Mouse (Mus musculus): ENCODE measurements around the gene Enpp4.
A peak's percentile ranks its signal among the peaks of the same experiment; 100 is the strongest.

Gene Enpp4

DNA sequence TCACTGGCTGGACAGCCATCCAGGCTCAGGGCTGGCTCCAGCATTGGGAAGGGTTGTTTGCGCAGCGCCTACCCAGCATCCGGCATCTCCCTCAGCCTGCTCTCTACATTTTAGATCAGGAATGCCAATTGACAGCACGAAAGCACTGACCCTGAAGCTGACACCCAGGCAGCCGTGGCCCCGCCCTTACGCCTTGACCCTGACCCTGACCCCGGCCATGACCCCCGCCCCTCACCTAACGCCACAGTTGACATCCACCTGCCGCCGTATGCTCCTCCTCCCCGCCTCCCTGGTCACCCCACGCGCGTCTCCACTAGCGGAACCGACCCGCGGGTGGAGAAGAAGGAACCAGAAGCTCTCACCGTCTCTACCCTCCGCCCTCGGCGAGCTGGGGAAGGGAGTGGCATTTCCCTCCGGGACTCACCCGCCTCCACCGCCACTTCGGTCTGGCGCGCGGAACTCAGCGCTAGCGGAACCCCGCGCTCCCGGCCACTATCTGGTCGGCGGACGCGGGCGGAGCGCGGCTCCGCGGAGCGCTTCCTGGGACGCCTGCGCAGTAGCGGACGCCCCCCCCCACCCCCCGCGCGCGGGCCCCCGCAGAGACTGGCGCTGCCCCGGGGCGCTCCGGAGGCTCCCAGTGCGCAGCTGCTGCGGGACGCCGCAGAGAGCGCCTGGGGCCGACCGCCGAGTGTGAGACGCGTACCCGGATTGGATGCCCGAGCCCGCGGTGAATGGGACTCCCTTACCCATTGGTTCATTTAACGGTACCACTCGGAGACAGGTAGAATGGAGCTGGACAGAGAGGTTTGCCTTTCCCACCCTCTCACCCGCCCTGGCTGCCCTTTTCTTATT, at the start of gene Enpp4:
Gene Enpp4 (minus strand): TSS at position 523 of the 852 bp plus-strand sequence.
- DNase-seq = peak; percentile 92

DNA sequence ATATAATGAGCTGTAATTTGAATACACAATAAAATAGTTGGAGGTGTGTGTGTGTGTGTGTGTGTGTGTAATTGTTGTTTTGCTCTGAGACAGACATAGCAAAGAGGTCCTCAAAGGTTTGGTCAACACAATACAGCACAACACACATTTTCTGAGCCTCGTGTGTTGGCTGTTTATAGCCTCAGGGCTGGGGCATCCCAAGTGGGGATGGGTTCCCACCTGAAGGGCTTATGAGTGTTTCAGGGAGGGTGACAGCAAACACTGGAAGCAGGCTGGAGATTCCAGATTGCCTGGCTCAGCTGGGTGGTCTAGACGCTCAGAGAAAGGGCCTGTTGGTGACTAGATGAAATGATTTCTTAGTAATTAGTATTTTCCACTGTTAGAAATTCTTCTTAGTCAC, 49.6 kb upstream of the Enpp4 start:
- no peak for DNase-seq

DNA sequence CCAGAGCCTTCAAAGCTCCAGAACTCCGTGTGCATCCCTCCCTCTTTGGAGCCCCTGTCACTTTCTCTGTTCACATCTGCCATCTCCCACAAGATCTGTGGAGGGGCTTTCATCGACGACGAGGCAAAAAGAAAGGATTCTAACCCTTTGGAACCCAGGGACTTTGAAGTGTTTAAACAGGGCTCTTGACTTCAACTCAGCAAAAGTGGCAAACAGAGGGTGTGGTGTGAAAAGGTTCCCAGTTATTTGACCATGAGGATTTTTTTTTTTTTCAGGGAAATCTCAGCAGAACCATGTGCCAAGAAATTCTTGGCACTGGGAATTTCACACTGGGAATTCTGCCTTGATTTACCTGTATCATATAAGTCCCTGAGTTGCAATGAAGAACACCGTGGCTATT, 48.3 kb upstream of the Enpp4 start:
- no peak for DNase-seq

DNA sequence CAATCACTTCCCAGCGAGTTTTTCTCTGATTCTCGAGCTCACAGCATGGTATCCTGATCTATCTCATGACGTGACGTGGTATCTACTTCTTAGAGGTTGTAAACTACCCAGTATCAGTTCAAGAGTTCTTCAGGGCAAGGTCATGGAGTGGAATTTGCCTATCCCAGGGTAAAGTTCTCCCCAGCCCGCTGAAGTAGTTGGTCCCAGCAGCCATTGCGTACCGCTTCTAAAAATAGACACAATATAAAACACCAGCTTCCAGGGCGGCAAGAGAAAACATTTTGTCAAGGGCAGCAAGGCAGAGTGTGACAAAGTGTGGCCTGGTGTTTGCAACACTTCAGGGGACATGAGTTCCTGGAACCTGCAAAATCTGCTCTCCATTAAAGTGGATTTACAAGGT, 46.3 kb upstream of the Enpp4 start:
- DNase-seq = no peak

DNA sequence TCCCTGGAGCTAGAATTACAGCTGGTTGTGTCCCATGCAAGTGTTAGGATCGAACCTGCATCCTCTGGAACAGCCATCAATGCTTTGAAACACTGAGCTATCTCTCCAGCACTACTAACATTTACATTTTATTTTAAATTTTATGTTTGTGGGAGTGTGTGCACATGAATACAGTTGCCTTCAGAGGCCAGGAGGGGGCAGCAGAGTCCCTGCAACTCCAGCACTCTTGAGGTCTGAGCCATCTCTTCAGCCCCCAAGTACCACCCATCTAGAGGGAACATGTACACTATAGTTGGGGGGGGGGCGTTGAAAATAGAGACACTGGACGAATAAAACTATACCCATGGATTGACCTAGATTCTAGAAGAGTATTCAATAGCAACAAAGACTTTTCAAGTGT, 45.5 kb upstream of the Enpp4 start:
- DNase-seq = peak; percentile 59

DNA sequence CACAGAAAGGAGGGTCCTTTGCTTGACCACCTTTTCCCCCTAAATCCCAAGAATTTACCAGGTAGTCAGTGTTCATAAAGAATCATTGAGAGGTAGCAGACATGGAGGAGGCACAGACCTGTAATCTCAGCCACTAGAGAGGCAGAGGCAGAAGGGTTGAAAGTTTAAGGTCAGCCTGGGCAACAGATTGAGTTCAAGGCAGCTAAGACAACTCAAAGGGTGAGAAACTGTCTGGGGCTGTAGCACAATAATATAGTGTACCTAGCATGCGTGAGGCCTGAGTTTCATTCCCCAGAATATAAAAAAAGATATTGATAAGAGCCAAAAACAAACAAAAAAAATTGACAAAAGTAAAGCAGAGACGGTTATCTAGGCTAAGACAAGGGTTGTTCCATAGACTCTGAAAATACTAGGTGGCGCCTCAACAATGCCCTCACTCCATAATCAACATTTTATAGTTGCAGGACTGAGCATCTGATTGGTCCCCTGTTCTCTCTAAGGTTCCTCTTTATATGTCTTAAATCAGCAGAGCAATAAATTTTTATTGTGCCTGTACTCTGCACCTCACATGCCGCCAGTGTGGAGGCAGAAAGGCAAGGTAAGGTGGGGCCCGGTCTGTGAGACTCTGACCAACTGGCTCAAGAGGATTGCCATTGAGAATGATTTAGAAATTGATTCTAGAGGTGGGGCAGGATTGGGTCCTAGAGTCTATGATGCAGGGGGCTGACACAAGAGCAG, 42.7 kb upstream of the Enpp4 start:
- DNase-seq = no peak

DNA sequence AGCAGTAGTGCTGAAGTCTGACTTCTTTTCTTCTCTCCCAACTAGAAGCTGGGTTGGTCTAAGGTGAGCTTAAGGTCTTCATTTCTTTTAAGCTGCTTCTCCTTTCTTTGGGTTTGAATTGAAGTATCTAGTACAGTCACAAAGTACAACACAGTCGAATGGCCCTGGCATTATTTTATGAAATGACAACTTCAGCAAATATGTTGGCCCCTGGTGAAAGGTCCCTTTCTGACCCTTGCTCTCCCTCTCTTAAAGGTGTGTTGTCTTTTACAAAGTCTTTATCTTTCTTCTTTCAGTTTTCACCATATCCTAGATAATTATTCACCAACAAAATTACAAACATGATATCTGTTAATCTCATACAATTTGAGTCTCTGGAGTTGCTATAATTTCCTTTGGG, 40.2 kb upstream of the Enpp4 start:
- no peak for DNase-seq

DNA sequence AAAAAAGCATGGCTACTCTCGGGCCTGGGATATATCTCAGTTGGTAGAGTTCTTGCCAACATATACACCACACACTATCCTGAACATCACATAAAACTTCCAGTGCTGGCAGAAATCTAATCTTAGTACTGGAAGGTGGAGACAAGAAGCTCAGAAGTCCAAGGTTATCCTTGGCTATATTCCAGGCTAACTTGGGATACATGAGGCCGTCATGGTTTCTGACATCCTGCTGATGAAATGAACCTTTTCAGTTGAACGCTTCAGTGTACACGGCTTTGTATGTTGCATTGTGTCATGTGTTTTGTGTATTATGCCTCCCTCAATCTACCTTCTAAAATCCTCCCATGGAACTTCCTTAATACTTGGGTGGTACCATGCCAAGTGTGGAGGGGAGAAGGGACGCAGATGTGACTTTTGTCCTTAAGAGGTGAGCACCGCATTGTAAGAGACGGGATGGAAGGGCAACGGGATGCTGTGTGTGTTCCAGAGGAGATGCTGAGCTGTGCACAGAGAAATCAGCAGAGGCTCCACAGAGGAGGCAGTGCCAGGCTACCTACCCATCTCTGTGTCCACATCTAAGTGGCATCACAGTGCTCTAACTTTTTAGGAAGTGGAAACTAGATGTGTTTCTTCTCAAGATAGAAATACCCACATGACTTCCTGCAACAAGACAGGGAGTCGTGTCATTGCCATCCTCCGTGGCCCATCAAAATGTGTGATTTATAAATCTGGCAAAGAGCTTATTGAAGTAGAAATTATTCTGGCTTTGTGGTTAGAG, 31.4 kb upstream of the Enpp4 start:
- no peak for DNase-seq

DNA sequence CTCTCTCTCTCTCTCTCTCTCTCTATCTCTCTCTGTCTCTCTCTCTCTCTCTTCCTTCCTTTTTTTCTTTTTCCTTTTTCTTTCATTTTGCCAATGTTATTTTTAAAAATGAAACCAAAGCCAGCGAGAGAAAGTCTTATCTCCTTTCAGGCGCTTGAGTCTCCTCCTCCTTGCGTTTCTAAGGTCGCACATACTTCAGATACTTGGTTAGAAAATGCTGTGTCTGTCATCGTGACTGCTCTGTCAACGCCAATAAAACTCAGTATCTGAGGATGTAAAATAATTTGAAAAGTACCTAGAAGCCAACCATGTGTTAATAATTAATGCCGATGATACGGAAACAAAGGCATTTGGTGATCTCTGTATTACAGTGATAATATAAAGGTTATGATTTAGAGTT, 30.4 kb upstream of the Enpp4 start:
- no peak for DNase-seq

DNA sequence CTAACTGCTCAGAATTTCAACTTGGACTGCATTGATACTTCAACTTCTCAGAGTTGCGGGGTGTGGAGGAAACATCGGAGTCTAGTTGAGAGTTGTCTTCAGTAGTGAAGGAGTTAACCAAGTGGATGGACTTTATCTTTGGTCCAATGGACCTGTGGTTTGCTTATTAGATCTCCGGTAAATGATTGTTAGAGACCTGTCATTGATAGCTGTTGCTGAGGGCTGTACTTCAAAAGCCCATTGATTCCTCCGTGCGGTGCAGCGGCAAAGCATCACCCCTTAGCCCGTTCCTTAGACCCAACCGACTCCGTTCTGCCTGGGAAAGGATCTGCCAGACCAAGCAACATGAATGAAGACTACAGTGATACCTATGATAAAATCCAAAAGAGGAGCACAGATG, 28.9 kb upstream of the Enpp4 start:
- no peak for DNase-seq

DNA sequence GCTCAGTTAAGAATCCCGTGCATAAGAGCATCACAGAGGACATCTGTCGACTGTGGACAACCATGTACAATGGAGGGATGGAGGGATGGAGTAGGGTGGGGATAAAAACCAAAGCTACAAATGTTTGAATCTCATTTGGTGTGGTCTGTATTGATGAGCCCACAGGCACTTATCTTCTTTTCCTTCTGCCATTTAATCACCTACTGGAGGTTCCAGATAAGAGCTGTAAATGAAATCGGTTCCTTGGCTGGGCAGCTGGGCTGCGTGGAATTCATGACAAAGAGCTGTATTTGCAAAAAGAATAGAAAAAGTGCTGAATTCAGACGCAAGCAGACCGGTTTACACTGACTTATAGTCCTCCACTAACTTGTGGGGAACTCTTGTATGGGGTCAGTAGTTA, 28.5 kb upstream of the Enpp4 start:
- no peak for DNase-seq

DNA sequence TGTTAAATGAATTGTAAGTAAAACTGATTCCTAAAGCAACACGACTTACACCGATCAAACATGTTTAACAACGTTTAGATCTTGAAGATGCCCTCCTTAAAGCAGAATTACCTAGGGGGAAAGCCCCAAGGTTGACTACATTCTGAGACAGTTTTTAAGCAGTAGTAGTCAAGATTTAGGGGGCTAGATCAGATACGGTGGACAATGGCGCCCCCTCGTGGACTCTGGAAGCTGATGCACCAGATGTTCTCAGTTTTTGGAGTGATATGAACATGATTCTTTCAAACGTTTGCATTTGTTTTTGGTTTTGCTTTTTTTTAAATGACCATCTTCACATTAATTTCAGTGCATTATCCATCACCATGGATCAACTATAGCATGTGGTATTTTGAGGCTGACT, 24.8 kb upstream of the Enpp4 start:
- peak; percentile 70 for DNase-seq

DNA sequence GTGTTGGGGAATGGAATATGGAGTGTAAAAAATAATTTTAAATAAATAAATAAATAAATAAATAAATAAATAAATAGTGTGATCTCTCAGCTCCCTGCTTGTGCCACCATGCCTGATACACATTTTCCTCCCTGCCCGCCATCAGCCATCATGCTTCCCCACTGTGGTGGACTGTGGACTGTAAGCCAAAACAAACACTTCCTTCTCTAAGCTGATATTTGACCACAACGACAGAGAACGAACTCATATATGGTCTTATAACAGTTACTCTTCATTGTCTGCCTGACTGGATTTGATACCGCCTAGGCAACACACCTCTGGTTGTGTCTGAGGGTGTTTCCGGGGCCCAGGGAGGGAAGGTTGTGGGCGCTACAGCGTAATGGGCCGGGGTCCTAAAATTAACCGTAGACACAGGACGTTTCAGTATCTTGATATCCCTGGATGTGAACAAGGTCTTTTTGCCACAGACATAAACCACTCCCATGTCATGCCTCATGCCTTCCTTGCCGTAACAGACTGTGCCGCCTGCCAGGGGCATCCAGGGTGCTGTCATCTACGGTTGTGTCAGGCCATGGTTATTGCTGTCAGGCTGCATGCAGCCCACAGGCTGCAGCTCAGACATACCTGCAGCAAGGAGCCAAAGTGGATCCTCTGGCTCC, 23.6 kb upstream of the Enpp4 start:
- DNase-seq = no peak

DNA sequence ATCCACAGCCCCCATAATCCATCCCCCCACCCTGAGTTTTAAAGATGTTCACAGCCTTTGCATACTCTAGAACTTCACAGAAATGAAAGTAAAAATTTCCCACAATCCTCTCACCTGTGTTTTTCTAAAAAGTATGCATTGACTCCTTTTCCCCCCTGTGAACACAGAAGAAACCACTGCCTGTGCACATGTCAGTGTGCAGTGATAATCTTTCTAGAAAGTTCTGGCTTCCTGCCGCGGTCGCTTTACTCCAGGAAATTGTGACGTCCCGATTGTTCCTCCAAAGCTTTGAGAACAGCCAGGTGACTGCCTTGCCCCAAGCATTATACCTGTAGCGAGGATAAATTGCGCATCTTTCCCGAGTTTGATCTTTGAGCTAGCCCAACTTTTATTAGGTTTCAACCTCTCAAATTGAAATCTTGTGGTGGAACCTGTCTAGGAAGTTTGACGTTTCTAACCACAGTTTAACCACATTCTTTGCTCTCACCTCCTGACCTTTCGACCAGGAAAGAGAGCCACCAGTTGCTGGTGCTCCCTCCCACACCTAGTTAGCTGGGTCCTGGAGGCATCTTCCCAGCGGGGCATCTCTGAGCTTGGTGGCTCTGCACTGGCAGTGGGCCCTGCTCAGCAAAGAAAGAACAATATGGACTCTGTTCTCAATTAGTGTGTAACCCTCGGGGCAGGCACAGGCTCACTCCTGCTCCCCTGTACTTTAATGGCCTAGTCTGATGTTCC, 15.9 kb upstream of the Enpp4 start:
- no peak for DNase-seq

DNA sequence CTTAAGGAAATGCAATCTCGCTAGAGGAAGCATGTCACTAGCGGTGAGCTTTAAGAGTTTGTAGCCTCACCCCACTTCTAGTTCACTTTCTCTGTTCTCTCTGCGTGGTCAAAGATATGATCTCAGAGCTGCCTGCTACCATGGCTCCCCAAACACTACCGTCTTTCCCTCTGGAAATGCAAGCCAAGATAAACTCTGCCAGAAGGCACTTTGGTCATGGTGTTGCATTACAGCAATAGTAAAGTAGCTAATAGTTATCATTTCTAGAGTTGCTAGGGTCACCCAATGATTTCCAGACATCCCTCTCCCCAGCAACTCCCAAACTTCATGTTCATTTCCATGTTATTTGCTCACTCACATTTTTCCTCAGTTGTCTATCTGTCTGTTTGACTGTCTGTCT, 12.6 kb upstream of the Enpp4 start:
- DNase-seq = no peak

DNA sequence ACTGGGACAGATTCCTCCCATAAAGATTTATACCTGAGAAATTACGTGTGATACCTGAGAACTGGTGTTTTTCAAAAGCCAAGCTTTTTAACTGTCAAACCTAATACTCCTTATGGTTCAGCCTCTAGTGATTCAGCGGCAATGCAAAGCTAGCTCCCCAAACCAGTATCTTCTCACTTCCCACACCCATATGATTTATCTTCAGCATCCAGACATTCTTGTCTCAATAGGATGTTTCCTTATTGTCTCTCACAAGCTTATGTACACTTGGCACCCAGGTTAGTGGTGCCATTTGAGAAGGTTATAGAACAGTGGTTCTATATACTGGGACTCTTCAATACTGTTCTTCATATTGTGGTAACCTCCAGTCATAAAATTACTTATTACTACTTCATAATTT, 12.1 kb upstream of the Enpp4 start:
- no peak for DNase-seq

DNA sequence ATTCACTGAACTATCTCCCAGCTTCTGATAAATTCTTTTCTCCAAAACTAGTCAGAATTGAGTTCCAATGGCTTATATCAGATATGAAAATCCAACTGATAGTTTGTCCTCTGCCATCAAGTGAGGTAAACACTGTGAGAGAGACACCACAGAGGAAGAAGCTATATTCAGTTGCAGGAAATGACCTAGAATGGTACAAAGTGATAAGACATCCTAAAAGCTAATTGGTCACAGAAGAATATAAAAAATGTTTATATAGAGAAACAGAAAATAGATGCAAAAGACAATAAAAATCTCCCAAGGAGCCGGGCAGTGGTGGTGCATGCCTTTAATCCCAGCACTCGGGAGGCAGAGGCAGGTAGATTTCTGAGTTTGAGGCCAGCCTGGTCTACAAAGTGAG, 11.0 kb upstream of the Enpp4 start:
- DNase-seq = no peak

DNA sequence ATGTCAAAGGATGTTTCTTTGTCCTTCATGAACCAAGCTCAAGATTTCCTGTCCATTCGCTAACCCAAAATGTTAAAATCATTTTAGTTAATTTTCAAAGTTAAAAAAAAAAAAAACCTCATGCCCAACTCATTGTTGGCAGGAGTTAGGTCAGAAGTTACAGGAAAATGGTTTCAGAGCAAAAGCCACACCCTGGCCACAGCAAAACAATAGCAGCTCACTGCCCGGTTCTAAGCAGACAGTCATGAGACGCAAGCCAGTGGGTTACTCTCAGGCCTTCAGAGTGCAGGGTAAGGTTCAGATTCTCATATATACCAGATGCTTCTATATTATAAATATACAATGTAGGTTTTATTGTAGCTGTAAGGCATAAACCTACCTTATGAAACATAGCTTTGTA, 2.7 kb upstream of the Enpp4 start:
- DNase-seq = no peak

DNA sequence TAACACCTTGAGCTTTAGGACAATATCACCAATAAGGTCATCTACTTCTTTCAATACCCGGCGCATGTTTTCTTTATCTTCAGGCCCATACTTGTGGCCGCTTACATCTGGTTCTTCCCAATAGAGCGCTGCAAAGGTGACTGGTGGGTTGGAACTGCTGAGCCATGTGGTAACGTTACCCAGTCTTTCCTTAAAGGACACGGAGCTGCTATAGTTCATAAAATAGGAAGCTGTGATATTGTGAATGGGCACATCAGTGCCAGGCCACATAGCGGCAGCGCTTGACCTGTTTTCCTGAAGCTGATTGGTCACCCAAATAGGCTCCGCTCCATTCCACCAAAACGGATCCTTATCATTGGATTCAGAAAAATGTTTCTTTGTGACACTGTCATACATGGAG, 3.6 kb downstream of the Enpp4 start:
- no peak for DNase-seq

DNA sequence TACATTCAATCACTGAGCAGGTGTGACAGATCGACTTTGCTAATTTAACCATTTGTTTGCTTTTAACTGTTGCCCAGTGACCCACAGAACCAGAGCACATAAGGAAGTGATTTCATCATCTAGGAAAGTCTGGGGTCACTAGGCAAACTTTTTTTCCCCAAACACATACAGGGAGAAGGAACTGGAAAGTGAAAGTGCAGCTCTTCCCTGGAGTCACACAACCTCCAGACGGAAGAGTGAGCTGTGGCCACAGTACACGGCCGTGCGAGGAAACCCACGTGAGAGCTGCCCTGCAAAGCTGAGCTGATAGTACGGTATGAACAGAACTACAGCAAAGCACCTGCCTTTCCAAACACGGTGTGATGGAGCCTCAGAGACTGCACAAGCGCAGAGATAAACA, 4.7 kb downstream of the Enpp4 start:
- no peak for DNase-seq

DNA sequence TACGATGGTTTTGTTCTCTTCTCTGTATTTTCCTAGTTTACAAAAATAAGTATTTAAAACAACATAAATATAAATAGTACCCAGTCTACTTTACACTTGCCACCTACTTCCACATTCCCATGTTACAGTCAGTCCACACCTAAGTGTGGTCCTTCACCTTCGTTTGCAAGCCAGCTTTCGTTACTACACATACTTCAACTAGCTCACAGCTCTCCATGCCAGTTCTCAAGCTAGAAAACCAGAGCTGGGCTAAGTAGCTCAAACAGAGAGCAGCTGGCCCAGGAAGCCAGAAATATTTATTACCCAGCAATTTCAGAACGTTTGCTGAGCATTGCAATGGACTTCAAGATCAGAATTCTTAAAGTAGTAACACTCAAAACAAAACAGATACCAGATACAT, 5.1 kb downstream of the Enpp4 start:
- no peak for DNase-seq

DNA sequence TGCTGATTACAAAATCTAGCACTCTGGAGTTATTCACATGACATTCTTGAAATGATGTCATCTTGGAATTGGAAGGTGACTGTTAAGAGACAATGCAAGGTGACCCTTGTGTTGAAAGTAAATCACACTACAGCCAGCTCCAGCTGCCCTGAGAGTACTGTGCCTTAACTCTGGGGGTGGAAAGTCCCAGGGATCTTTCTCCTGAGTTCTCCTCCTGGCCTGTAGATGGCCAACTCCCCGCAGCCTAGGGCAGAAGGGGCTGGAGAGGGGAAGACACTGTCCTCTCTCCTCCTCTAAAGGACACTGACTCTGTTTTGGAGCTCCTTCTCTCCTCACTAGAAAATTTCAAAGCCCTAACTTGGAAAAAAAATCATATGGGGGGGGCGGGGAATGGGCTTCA, 14.1 kb downstream of the Enpp4 start:
- no peak for DNase-seq

DNA sequence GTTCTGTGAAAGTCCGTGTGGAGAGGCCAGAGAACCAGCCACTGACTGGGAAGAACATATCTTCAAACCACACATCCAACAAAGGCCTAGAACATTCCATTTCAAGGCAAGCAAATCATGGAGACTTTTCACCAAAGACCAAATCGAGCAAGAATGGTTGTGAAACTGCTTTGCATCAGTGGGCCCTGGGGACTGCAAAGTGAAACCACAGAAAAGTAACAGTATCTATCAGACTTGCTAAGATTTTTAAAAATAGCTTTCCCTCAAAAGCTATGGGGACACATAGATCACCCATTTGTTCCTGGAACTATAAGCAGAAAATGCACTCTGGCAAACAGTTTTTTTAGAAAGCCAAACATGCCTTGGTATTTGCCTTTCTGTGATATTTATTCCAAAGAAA, 14.7 kb downstream of the Enpp4 start:
- no peak for DNase-seq
